Mouse (Mus musculus) cerebellum, adult 2 months (tissue): ENCODE data around the gene Samd4. TPM values are rescaled to one million over a fixed set of nuclear protein-coding genes. Genes with fewer than 3 reads are reported as not detected.

ENCODE experiments used
- DNase-seq, 2 experiments: peaks; one replicate each; pipeline ENCODE4 v3.0.0; 2021
- H3K27ac ChIP-seq: fragments of 200-500 bp; 2 replicates; pipeline ENCODE4 v1.5.1; 2012; ENCODE audit warnings: low read length, control low read depth, inconsistent platforms; ENCODE audit not compliant: insufficient read depth
- H3K27me3 ChIP-seq: fragments of 200-500 bp; 2 replicates; pipeline ENCODE4 v1.6.1; 2012; ENCODE audit warnings: inconsistent platforms, mild to moderate bottlenecking, low read length, moderate library complexity; ENCODE audit not compliant: control insufficient read depth, insufficient read depth
- H3K4me1 ChIP-seq: fragments of 200-500 bp; 2 replicates; pipeline ENCODE4 v1.6.1; 2011; ENCODE audit warnings: low read length; ENCODE audit not compliant: control insufficient read depth, insufficient read depth
- H3K4me3 ChIP-seq: fragments of 200-500 bp; replicated peaks from 2 replicates; pipeline ENCODE3; 2011; ENCODE audit warnings: mild to moderate bottlenecking, low read depth, low read length, control low read depth; ENCODE audit not compliant: insufficient read depth
- CTCF ChIP-seq: fragments of 200-500 bp; IDR thresholded peaks from 2 replicates; pipeline ENCODE4 v1.5.1; 2011; ENCODE audit warnings: low read depth, mild to moderate bottlenecking, control low read depth, low read length, moderate library complexity, borderline replicate concordance; ENCODE audit not compliant: insufficient read depth
- POLR2A ChIP-seq: fragments of 200-500 bp; IDR thresholded peaks from 2 replicates; pipeline ENCODE4 v1.6.1; 2011; ENCODE audit warnings: low read length, control low read depth, borderline replicate concordance; ENCODE audit not compliant: insufficient read depth
- WGBS: fragments of 180-500 bp; shearing (Covaris S2); methylation state at CpG from one replicate; pipeline ENCODE4 v1.1.7; 2018; 5-methylcytosine and 5-hydroxymethylcytosine counted together
- polyA plus RNA-seq: library from polyadenylated mRNA; depleted of rRNA; stranded (reverse); fragments of >200 nt; gene quantifications from 2 replicates; pipeline ENCODE4 v1.2.3, GENCODE M21; 2012

Gene Samd4
- polyA plus RNA-seq, 1 experiment, result 23.8 TPM

DNA sequence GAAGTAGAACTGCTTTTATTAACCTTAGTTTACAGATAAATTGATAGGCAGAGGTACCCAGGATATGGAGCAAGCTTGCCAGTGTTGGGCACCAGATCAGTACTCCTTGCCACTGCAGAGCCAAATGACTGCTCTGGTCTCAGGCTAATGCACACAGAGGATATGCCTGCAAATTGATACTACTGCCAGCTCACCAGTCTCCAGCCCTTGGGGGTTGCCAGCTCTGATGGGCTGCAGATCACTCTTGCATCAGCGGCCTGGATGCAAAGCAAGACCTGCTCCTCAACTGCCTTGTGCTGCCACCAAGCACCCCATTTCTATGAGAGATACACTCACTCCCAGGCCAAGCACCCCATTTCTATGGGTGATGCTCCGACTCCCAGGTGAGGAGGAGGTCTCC lies 202.0 kb downstream of the Samd4 start:
- 87% methylated on average over 2 of the region's 2 CpGs for WGBS
- TF ChIP-seq POLR2A (no peak), CTCF (no peak)

DNA sequence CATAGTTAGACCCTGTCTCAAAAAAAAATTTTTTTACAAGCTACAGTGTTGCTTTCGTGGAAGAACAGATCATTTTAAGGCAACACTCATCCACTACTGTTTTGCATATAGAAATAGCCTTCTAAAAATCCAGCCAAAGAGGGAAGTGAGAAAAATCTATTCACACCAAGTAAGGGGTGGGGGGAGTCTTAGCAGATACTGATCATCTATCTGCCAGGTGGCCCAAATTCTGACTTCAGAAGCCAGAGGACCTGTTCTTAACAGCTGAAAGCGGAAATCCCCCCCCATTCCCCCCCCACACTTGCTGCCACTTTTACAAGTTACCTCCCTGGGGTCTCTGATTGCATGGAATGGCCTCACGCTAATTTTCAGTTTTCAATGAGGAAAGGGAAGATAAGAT lies 203.5 kb downstream of the Samd4 start:
- WGBS, result 71% methylated on average over 3 of the region's 3 CpGs
- Histone ChIP-seq H3K4me3 (no peak overlapping the region), H3K27me3 (no peaks in the 10 kb centered on the region), H3K4me1 (no peaks in the 10 kb centered on the region), H3K27ac (no peak overlapping the region)
- DNase-seq, result no peak
- TF ChIP-seq CTCF (no peak), POLR2A (no peak)

More for the DNA sequence above, 202.0 kb downstream of the Samd4 start:
- Histone ChIP-seq H3K4me3 (no peak overlapping the region), H3K4me1 (no peaks in the 10 kb centered on the region), H3K27ac (no peak overlapping the region), H3K27me3 (no peaks in the 10 kb centered on the region)
- DNase-seq, result no peak

- peak; percentile 69 to 74 for DNase-seq
- H3K27me3 ChIP-seq, result no peaks in the 10 kb centered on the region
- H3K4me3 ChIP-seq, result peak overlapping the region; percentile 44
- TF ChIP-seq CTCF (peak; percentile 69), POLR2A (no peak)
- no peak overlapping the region for H3K27ac ChIP-seq
- H3K4me1 ChIP-seq, result no peaks in the 10 kb centered on the region
- 1% methylated on average over 16 of the region's 16 CpGs for WGBS
These were observed 204.1 kb downstream of the Samd4 start for GRCm38 (mm10) chr14:47086743-47087142.

- no peaks in the 10 kb centered on the region for H3K27me3 ChIP-seq
- peak; percentile 57; the same call in 1 of the 2 replicates for TF ChIP-seq CTCF
- TF ChIP-seq POLR2A, result no peak
- no peaks in the 10 kb centered on the region for H3K4me1 ChIP-seq
- DNase-seq, result peak; percentile 68 to 78
- H3K4me3 ChIP-seq, result peak overlapping the region; percentile 44
- 25% methylated on average over 5 of the region's 5 CpGs for WGBS
- no peak overlapping the region for H3K27ac ChIP-seq
These were observed 204.5 kb downstream of the Samd4 start for GRCm38 (mm10) chr14:47087182-47087581.

DNA sequence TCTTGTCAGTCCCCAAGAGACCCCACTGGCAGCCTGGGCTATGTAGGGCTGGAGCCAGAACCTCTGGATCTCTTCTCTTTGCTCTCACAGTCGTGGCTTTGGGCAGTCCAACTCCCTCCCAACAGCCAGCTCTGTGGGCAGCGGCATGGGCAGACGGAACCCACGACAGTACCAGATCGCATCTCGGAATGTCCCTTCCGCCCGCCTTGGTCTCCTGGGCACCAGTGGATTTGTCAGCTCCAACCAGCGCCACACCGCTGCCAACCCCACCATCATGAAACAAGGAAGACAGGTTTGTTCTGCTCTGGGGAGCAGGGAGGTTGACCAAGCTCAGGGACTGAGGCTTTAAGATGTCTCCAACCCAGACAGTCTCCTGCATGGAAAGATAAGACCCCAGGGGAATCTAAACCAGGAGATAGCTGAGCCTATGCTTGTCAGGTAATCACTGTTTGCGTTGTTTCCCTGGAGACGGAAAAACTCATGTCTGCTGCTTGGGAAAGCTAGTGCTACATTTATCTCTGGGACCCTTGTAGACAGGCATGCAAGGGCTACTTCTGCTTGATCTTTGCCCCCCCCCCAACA lies 205.1 kb downstream of the Samd4 start:
- Histone ChIP-seq H3K27me3 (no peaks in the 10 kb centered on the region), H3K27ac (no peak overlapping the region), H3K4me3 (no peak overlapping the region), H3K4me1 (no peaks in the 10 kb centered on the region)
- TF ChIP-seq POLR2A, result no peak
- TF ChIP-seq CTCF, result no peak
- WGBS, result 80% methylated on average over 12 of the region's 12 CpGs
- no peak for DNase-seq

DNA sequence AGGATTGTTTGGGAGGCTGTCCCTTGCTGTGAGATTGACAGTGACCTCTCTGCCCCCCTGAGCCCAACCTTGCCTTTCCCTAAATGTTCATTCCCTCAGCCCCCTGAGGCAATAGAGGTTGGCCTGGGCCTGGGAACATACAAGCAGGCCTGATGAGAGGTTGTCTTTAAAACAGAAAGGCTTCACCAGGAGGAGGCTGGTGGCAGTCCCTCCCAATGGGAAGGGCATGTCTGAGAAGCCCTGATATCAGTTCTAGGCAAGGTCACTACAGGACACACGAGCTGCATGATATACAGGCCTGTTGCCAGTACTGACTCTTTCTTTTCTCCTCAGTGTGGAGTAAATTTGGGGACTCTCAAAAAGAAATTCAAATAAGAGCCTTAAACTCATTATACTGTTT lies 205.7 kb downstream of the Samd4 start:
- Histone ChIP-seq H3K27me3 (no peaks in the 10 kb centered on the region), H3K4me3 (no peak overlapping the region), H3K27ac (no peak overlapping the region), H3K4me1 (no peaks in the 10 kb centered on the region)
- 66% methylated on average over 1 of the region's 1 CpGs for WGBS
- TF ChIP-seq POLR2A (no peak), CTCF (no peak)
- DNase-seq, result no peak

GRCm38 (mm10) chr14:47089153-47089552 lies 206.5 kb downstream of the Samd4 start:
- no peaks in the 10 kb centered on the region for H3K27me3 ChIP-seq
- no peak for DNase-seq
- no peak overlapping the region for H3K27ac ChIP-seq
- TF ChIP-seq CTCF, result no peak
- TF ChIP-seq POLR2A, result no peak
- WGBS, result 78% methylated on average over 6 of the region's 6 CpGs
- no peak overlapping the region for H3K4me3 ChIP-seq
- H3K4me1 ChIP-seq, result no peaks in the 10 kb centered on the region

- no peaks in the 10 kb centered on the region for H3K27me3 ChIP-seq
- H3K4me3 ChIP-seq, result no peak overlapping the region
- no peak overlapping the region for H3K27ac ChIP-seq
- DNase-seq, result no peak
- WGBS, result 96% methylated on average over 6 of the region's 6 CpGs
- TF ChIP-seq POLR2A (no peak), CTCF (no peak)
- H3K4me1 ChIP-seq, result no peaks in the 10 kb centered on the region
These were observed 209.3 kb downstream of the Samd4 start for GRCm38 (mm10) chr14:47091908-47092307.

GRCm38 (mm10) chr14:47093355-47093792 lies 210.7 kb downstream of the Samd4 start:
- WGBS, result 46% methylated on average over 16 of the region's 16 CpGs
- Histone ChIP-seq H3K27ac (no peak overlapping the region), H3K4me1 (no peaks in the 10 kb centered on the region), H3K4me3 (no peak overlapping the region), H3K27me3 (no peaks in the 10 kb centered on the region)
- peak; percentile 29 to 33 for DNase-seq
- TF ChIP-seq POLR2A (no peak), CTCF (no peak)
